Mouse (Mus musculus) spleen, adult 2 months (tissue): ENCODE measurements around the gene Rhou.

Experiments
- CTCF ChIP-seq: fragments of 200-500 bp; IDR thresholded peaks from 2 replicates; pipeline ENCODE4 v1.5.1; 2011; ENCODE audit warnings: mild to moderate bottlenecking, inconsistent platforms; ENCODE audit not compliant: insufficient read depth, insufficient read length, insufficient replicate concordance; ENCODE audit errors: extremely low read depth
- POLR2A ChIP-seq: fragments of 200-500 bp; IDR thresholded peaks from 2 replicates; pipeline ENCODE4 v1.6.1; 2011; ENCODE audit warnings: low read depth, low read length, inconsistent platforms

- TF ChIP-seq CTCF (no peak), POLR2A (no peak)
These were observed 24.7 kb downstream of the Rhou start for GRCm38 (mm10) chr8:123678390-123678789.
